Mouse (Mus musculus) MEL (cell line): Measurements from ENCODE around the gene Elmod3. TPM values are rescaled to one million over a fixed set of nuclear protein-coding genes. Genes with fewer than 3 reads are reported as not detected.

Source experiments
- DNase-seq: peaks from one replicate; pipeline ENCODE4 v3.0.0; 2011; ENCODE audit warnings: low read depth, low spot score
- H3K27ac ChIP-seq: 2 replicates; pipeline ENCODE4 v1.5.1; 2012; ENCODE audit warnings: low read depth, mild to moderate bottlenecking, control low read depth, low read length, moderate library complexity; ENCODE audit not compliant: control insufficient read depth
- H3K27me3 ChIP-seq, 2 experiments: fragments of 150-350 bp in 1 of 2; sonication (generic) in 1 of 2; 2 replicates each; pipeline ENCODE4 v1.6.1; 2012; ENCODE audit warnings: low read length in 2 of 2, mild to moderate bottlenecking in 2 of 2, improper control_type of control experiment in 1 of 2, moderate library complexity in 1 of 2; ENCODE audit not compliant: insufficient read depth in 2 of 2, control insufficient read depth in 1 of 2
- H3K36me3 ChIP-seq, 2 experiments: 2 replicates each; pipeline ENCODE4 v1.6.1; 2012 to 2014; ENCODE audit warnings: low read length in 2 of 2, improper control_type of control experiment in 1 of 2, inconsistent platforms in 1 of 2, mild to moderate bottlenecking in 1 of 2; ENCODE audit not compliant: insufficient read depth in 2 of 2, control insufficient read depth in 1 of 2
- H3K4me1 ChIP-seq, 2 experiments: fragments of 150-350 bp in 1 of 2; sonication (generic) in 1 of 2; 2 replicates each; pipeline ENCODE4 v1.6.1; 2012; ENCODE audit warnings: low read length in 2 of 2, improper control_type of control experiment in 1 of 2, mild to moderate bottlenecking in 1 of 2; ENCODE audit not compliant: insufficient read depth in 2 of 2, control insufficient read depth in 1 of 2
- H3K4me3 ChIP-seq, 2 experiments: fragments of 150-350 bp in 1 of 2; sonication (generic) in 1 of 2; 2 replicates each; pipeline ENCODE4 v1.5.1; 2012; ENCODE audit warnings: low read depth in 2 of 2, low read length in 2 of 2, mild to moderate bottlenecking in 2 of 2, moderate library complexity in 2 of 2, control low read depth in 1 of 2, improper control_type of control experiment in 1 of 2; ENCODE audit not compliant: control insufficient read depth in 1 of 2, insufficient read depth in 1 of 2
- H3K79me2 ChIP-seq: 2 replicates; pipeline ENCODE4 v1.6.1; 2012; ENCODE audit warnings: mild to moderate bottlenecking, low read length, moderate library complexity; ENCODE audit not compliant: control insufficient read depth, poor library complexity, insufficient read depth
- H3K9ac ChIP-seq: 2 replicates; pipeline ENCODE4 v1.6.1; 2012; ENCODE audit warnings: low read depth, mild to moderate bottlenecking, control low read depth, low read length, moderate library complexity; ENCODE audit not compliant: control insufficient read depth, poor library complexity, severe bottlenecking
- H3K9me3 ChIP-seq: fragments of 150-350 bp; sonication (generic); replicated peaks from 2 replicates; pipeline ENCODE4 v1.6.1; 2012; ENCODE audit warnings: mild to moderate bottlenecking, low read length, improper control_type of control experiment, moderate library complexity; ENCODE audit not compliant: insufficient read depth
- CHD1 ChIP-seq: IDR thresholded peaks from 2 replicates; pipeline ENCODE4 v1.6.1; 2012; ENCODE audit warnings: low read depth, mild to moderate bottlenecking, inconsistent platforms, low read length, improper control_type of control experiment
- CTCF ChIP-seq, 3 experiments: IDR thresholded peaks in 2 of 3; conservative IDR thresholded peaks in 1 of 3; 2 replicates each; pipeline ENCODE4 v1.5.1; 2011 to 2012; ENCODE audit warnings: low read length in 3 of 3, low read depth in 2 of 3, mild to moderate bottlenecking in 2 of 3, improper control_type of control experiment in 1 of 3, inconsistent platforms in 1 of 3, mixed read lengths in 1 of 3, moderate library complexity in 1 of 3; ENCODE audit not compliant: control insufficient read depth in 1 of 3, insufficient read depth in 1 of 3, poor library complexity in 1 of 3, severe bottlenecking in 1 of 3
- ELF1 ChIP-seq: IDR thresholded peaks from 2 replicates; pipeline ENCODE4 v1.6.1; 2014; ENCODE audit warnings: low read depth, mild to moderate bottlenecking, inconsistent platforms, low read length, improper control_type of control experiment, moderate library complexity
- GABPA ChIP-seq: IDR thresholded peaks from 2 replicates; pipeline ENCODE4 v1.6.1; 2012; ENCODE audit warnings: low read depth, mild to moderate bottlenecking, inconsistent platforms, low read length, improper control_type of control experiment, moderate library complexity
- MAX ChIP-seq: IDR thresholded peaks from 2 replicates; pipeline ENCODE4 v1.6.1; 2011; ENCODE audit warnings: low read length, improper control_type of control experiment
- MXI1 ChIP-seq: IDR thresholded peaks from 2 replicates; pipeline ENCODE4 v1.6.1; 2011; ENCODE audit warnings: mild to moderate bottlenecking, low read depth, low read length, improper control_type of control experiment
- MYB ChIP-seq: IDR thresholded peaks from 2 replicates; pipeline ENCODE4 v1.6.1; 2011; ENCODE audit warnings: mild to moderate bottlenecking, low read depth, low read length, improper control_type of control experiment
- NELFE ChIP-seq: IDR thresholded peaks from 2 replicates; pipeline ENCODE4 v1.6.1; 2011; ENCODE audit warnings: low read depth, low read length, improper control_type of control experiment
- NRF1 ChIP-seq: IDR thresholded peaks from 2 replicates; pipeline ENCODE4 v1.6.1; 2014; ENCODE audit warnings: low read depth, mild to moderate bottlenecking, inconsistent platforms, low read length, improper control_type of control experiment, moderate library complexity; ENCODE audit not compliant: poor library complexity, insufficient read depth, severe bottlenecking
- SMC3 ChIP-seq: IDR thresholded peaks from 2 replicates; pipeline ENCODE4 v1.6.1; 2011; ENCODE audit warnings: low read depth, low read length, improper control_type of control experiment
- TAL1 ChIP-seq: IDR thresholded peaks from 2 replicates; pipeline ENCODE4 v1.6.1; 2012; ENCODE audit warnings: mild to moderate bottlenecking, inconsistent platforms, low read length, moderate library complexity, mixed read lengths
- UBTF ChIP-seq: IDR thresholded peaks from 2 replicates; pipeline ENCODE4 v1.6.1; 2012; ENCODE audit warnings: low read depth, mild to moderate bottlenecking, inconsistent platforms, low read length, improper control_type of control experiment, moderate library complexity, borderline replicate concordance; ENCODE audit not compliant: insufficient read depth
- USF1 ChIP-seq: IDR thresholded peaks from 2 replicates; pipeline ENCODE4 v1.6.1; 2014; ENCODE audit warnings: low read depth, mild to moderate bottlenecking, inconsistent platforms, low read length, improper control_type of control experiment, moderate library complexity
- USF2 ChIP-seq, 2 experiments: IDR thresholded peaks; 2 replicates each; pipeline ENCODE4 v1.6.1; 2011 to 2012; ENCODE audit warnings: improper control_type of control experiment in 2 of 2, low read length in 2 of 2, borderline replicate concordance in 1 of 2, inconsistent platforms in 1 of 2, low read depth in 1 of 2, mild to moderate bottlenecking in 1 of 2; ENCODE audit not compliant: insufficient read depth in 1 of 2
- ZMIZ1 ChIP-seq: IDR thresholded peaks from 2 replicates; pipeline ENCODE4 v1.6.1; 2012; ENCODE audit warnings: low read depth, mild to moderate bottlenecking, inconsistent platforms, low read length, improper control_type of control experiment, moderate library complexity
- polyA plus RNA-seq, 2 experiments: library from polyadenylated mRNA; stranded (reverse) in 1 of 2; unstranded in 1 of 2; fragments of >175 nt in 1 of 2; fragments of >200 nt in 1 of 2; gene quantifications; 2 replicates each; pipeline versions ENCODE4 v1.2.1 to v1.2.4; 2012; ENCODE audit warnings: low replicate concordance in 2 of 2, low read depth in 1 of 2; ENCODE audit not compliant: insufficient read length in 2 of 2, insufficient read depth in 1 of 2, missing spikeins in 1 of 2
- total RNA-seq: library from RNA; depleted of rRNA; stranded (reverse); fragments of 300-350 nt; gene quantifications from 2 replicates; pipeline ENCODE4 v1.2.3, GENCODE M21; 2012

The Elmod3 gene
- total and polyA plus RNA-seq, 3 experiments, result 4.2 to 14.1 TPM; not detected in 1

DNA sequence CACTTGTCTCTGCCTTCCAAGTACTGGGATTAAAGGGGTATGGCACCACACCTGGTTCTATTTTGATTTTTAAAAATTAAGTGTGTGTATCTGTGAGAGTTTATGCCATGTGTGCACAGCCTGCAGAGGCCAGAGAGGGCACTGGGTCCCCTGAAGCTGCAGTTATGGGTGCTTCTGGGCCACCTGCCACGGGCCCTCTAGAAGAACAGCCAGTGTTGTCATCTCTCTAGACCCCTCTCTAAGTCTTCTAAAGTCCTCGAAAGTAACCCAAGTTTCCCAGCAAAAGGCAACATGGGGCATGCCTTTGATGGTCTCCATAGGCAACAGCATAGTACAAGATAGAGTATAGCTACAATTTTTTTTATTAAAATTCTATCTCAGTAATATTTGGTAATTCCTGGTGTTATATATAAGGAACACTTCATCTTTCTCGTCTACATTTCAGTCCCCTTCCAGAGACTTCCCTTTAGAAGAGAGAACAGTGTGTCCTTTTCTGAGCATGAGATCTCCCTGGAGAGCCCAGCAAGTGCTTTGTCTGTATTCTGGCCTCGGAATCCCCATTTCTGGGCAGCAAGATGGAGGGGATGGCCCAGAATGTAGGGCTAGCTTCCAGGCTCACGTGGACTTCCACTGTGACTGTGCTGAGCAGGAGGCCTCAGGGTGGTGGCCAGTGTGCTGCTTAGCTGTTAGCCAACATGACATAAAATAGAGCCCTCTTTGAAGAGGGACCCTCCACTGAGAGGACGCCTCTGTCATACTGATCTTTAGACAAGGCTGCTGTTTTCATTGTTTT lies 5.0 kb downstream of the Elmod3 start:
- H3K4me3 ChIP-seq, result no peak overlapping the region
- no peak for TF ChIP-seq ZMIZ1
- TF ChIP-seq NELFE, result no peak
- no peak for TF ChIP-seq UBTF
- TF ChIP-seq ELF1, result no peak
- no peak for TF ChIP-seq TAL1
- TF ChIP-seq SMC3, result no peak
- TF ChIP-seq USF1, result no peak
- no peaks in the 10 kb centered on the region for H3K27me3 ChIP-seq
- peaks cover 0 to 2% of the 10 kb centered on the region in 2 experiments; a peak in 1 of 4 replicates for H3K36me3 ChIP-seq
- DNase-seq, result no peak
- no peaks in the 10 kb centered on the region; the same call in 1 of the 2 replicates for H3K79me2 ChIP-seq
- H3K27ac ChIP-seq, result no peak overlapping the region
- H3K4me1 ChIP-seq, result peaks cover 0 to 9% of the 10 kb centered on the region in 2 experiments; a peak in 1 of 4 replicates
- no peak overlapping the region for H3K9ac ChIP-seq
- no peaks in the 10 kb centered on the region for H3K9me3 ChIP-seq

GRCm38 (mm10) chr6:72590111-72590510 lies 8.1 kb downstream of the Elmod3 start:
- no peaks in the 10 kb centered on the region for H3K27me3 ChIP-seq
- TF ChIP-seq GABPA (no peak), USF2 (IDR thresholded peaks at IDR 0.05; ENCODE audit: borderline replicate concordance in 1 of 2, insufficient read depth in 1 of 2, low read depth in 1 of 2, low read length in 2 of 2) (no peak), CHD1 (no peak), NRF1 (no peak), MAX (no peak), MXI1 (no peak), MYB (no peak), CTCF (IDR thresholded peaks at IDR 0.05 in 2 of 3, conservative IDR thresholded peaks at IDR 0.05 in 1 of 3; ENCODE audit: control insufficient read depth in 1 of 3, insufficient read depth in 1 of 3, low read depth in 2 of 3, low read length in 3 of 3, poor library complexity in 1 of 3, severe bottlenecking in 1 of 3) (no peak)
- no peaks in the 10 kb centered on the region for H3K36me3 ChIP-seq
- no peaks in the 10 kb centered on the region for H3K9me3 ChIP-seq
- no peak for DNase-seq
- H3K79me2 ChIP-seq, result no peaks in the 10 kb centered on the region
- no peak overlapping the region for H3K9ac ChIP-seq
- no peak overlapping the region for H3K27ac ChIP-seq
- H3K4me1 ChIP-seq, result no peaks in the 10 kb centered on the region
- no peak overlapping the region for H3K4me3 ChIP-seq
